Mouse (Mus musculus): Measurements from ENCODE around the gene Syne3.

GRCm38 (mm10) chr12:104983476-104983875 is 26.1 kb downstream of the Syne3 start:
- TF ChIP-seq POLR2A (IDR thresholded peaks at IDR 0.05; ENCODE audit: borderline replicate concordance, control insufficient read depth, low read depth, low read length) (no peak), CTCF (IDR thresholded peaks at IDR 0.05; ENCODE audit: control insufficient read depth, insufficient read depth, low read length) (no peak)
